Mouse (Mus musculus): ENCODE measurements at regions not wholly inside any gene's neighbourhood (a gene's known extent, or its start where the extent isn't known, plus 50 kb on each side); places are given as distances from the start of the nearest gene placed in this dataset.

DNA sequence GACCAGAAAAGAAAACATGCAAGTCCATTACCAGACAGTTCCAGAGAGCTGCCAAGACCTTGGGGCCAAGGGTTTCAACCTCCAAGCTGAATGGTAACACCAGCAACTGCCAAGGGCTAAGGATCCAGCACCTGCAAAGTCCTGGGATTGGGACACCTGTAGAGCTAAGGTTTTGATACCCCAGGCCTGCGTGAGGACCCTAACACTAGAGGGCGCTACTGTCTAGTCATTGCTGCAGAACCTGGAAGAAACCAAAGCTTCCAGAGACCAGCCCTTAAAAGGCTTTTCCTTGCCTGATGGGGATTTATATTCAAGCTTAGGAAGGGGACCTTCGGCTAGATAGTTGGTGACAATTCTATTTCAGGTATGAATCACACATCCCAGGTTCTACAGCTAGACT is 263.6 kb downstream of the Pmp22 start:
- H3K4me2 ChIP-seq: no peak overlapping the region
- no peak for ATAC-seq (replicated peaks; ENCODE audit: insufficient number of reproducible peaks, low FRiP score, low TSS enrichment)
- no peak overlapping the region for H3K27ac ChIP-seq (ENCODE audit: low read depth, low read length)
- H3K9me3 ChIP-seq (replicated peaks; ENCODE audit: control insufficient read depth, low read length): no peaks in the 10 kb centered on the region
- 68% methylated on average over 3 of the region's 3 CpGs for WGBS (ENCODE audit: insufficient replicate concordance)
- no peaks in the 10 kb centered on the region for H3K36me3 ChIP-seq (ENCODE audit: control insufficient read depth, insufficient read depth, low read length)
- no peaks in the 10 kb centered on the region for H3K27me3 ChIP-seq (ENCODE audit: control insufficient read depth, insufficient read depth, low read length)
- no peak overlapping the region for H3K4me3 ChIP-seq (ENCODE audit: low read depth, low read length)
- no peaks in the 10 kb centered on the region for H3K4me1 ChIP-seq (ENCODE audit: control insufficient read depth, insufficient read depth, low read length)
- H3K9ac ChIP-seq (ENCODE audit: low read depth, low read length): no peak overlapping the region

DNA sequence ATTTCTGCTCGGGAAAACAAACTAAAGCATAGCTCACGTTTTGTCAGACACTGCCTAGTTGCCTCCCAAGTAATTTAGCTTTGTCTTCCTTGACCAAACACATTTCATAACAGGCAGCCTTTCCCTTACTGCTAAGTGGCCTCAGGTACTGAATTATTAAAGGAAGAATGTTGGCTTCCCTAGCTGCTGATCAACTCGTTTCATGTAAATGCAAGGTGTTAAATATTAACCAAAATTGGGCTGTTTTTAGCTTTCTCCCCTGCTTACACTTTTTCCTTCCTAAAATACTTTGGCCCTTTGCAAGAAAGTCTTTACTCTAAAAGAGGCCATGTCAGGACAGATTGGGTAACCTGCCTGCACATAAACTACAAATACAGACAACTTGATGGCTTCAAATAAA is 265.4 kb downstream of the Pmp22 start:
- no peak overlapping the region for H3K4me3 ChIP-seq (ENCODE audit: low read depth, low read length)
- H3K4me2 ChIP-seq: no peak overlapping the region
- no peaks in the 10 kb centered on the region for H3K9me3 ChIP-seq (replicated peaks; ENCODE audit: control insufficient read depth, low read length)
- no peaks in the 10 kb centered on the region for H3K36me3 ChIP-seq (ENCODE audit: control insufficient read depth, insufficient read depth, low read length)
- H3K9ac ChIP-seq (ENCODE audit: low read depth, low read length): no peak overlapping the region
- no peak for ATAC-seq (replicated peaks; ENCODE audit: insufficient number of reproducible peaks, low FRiP score, low TSS enrichment)
- H3K27me3 ChIP-seq (ENCODE audit: control insufficient read depth, insufficient read depth, low read length): no peaks in the 10 kb centered on the region
- no peaks in the 10 kb centered on the region for H3K4me1 ChIP-seq (ENCODE audit: control insufficient read depth, insufficient read depth, low read length)
- 58% methylated on average over 3 of the region's 3 CpGs for WGBS (ENCODE audit: insufficient replicate concordance)
- no peak overlapping the region for H3K27ac ChIP-seq (ENCODE audit: low read depth, low read length)

DNA sequence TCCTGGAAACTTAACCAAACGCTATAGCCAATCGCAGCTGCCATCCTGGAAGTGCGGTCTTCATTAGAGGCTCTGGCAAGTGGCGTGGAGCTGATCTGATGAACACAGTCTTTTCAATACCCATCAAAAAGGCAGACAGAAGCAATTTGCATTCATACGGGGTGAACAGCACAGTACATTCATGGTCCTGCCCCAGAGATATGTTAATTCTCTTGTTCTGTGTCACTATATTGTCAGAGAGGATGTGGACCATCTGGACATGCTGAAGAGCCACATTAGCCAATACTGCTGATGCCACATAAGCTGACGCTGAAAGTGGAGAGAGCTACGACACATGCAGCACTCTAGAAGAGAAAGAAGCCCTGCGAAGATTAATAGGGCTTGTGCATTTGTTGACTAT is 267.6 kb downstream of the Pmp22 start:
- no peak overlapping the region for H3K4me3 ChIP-seq (ENCODE audit: low read depth, low read length)
- H3K36me3 ChIP-seq (ENCODE audit: control insufficient read depth, insufficient read depth, low read length): no peaks in the 10 kb centered on the region
- WGBS (ENCODE audit: insufficient replicate concordance): 81% methylated on average over 8 of the region's 8 CpGs
- H3K4me1 ChIP-seq (ENCODE audit: control insufficient read depth, insufficient read depth, low read length): no peaks in the 10 kb centered on the region
- no peak overlapping the region for H3K4me2 ChIP-seq
- no peak for ATAC-seq (replicated peaks; ENCODE audit: insufficient number of reproducible peaks, low FRiP score, low TSS enrichment)
- H3K9me3 ChIP-seq (replicated peaks; ENCODE audit: control insufficient read depth, low read length): no peaks in the 10 kb centered on the region
- H3K27me3 ChIP-seq (ENCODE audit: control insufficient read depth, insufficient read depth, low read length): no peaks in the 10 kb centered on the region
- H3K27ac ChIP-seq (ENCODE audit: low read depth, low read length): no peak overlapping the region
- H3K9ac ChIP-seq (ENCODE audit: low read depth, low read length): no peak overlapping the region

DNA sequence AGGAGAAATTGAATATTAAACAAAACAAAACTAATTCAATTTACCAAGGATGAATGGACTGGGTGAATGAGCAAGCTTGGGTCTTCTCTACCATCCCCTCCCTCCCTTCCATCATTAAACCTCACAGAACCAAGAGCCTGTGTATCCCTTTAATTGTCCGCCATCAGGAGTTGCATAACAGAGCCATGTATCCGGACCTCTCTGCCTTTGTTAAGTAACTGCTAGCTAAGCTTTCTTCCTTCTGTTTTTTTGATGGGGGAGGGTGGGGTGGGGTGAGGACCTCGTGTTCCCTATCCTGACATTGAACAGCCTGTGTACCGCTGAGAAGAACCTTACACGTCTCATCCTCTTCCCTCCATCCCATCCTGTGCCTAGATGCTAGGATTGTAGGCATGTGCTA is 274.0 kb downstream of the Pmp22 start:
- Histone ChIP-seq H3K27ac (ENCODE audit: low read depth, low read length) (no peak overlapping the region), H3K4me2 (no peak overlapping the region), H3K4me3 (ENCODE audit: low read depth, low read length) (no peak overlapping the region), H3K36me3 (ENCODE audit: control insufficient read depth, insufficient read depth, low read length) (no peaks in the 10 kb centered on the region), H3K9ac (ENCODE audit: low read depth, low read length) (no peak overlapping the region), H3K9me3 (replicated peaks; ENCODE audit: control insufficient read depth, low read length) (no peaks in the 10 kb centered on the region), H3K4me1 (ENCODE audit: control insufficient read depth, insufficient read depth, low read length) (no peaks in the 10 kb centered on the region), H3K27me3 (ENCODE audit: control insufficient read depth, insufficient read depth, low read length) (no peaks in the 10 kb centered on the region)
- ATAC-seq (replicated peaks; ENCODE audit: insufficient number of reproducible peaks, low FRiP score, low TSS enrichment): no peak
- 64% methylated on average over 5 of the region's 5 CpGs for WGBS (ENCODE audit: insufficient replicate concordance)

DNA sequence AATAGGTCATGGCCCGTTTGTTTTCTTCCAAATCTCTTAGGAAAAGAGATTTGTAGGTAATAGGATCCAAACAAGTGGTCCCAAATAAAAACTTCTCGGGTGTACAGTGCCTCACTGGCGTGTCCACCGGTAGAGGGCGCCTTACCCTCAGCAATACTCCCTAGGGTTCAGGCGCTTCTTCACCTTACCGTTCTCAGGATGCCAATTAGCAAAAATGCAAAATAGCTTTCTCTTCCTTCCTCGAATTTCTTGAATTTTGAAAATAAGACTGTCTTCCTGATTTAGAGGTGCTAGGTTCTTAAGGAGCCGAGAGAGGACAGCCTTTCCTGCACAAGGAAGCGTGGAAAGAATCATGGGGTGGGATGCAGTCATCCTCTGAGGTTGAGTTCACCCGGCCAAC is 275.9 kb downstream of the Pmp22 start:
- ATAC-seq (replicated peaks; ENCODE audit: insufficient number of reproducible peaks, low FRiP score, low TSS enrichment): no peak
- 17% methylated on average over 11 of the region's 11 CpGs for WGBS (ENCODE audit: insufficient replicate concordance)
- Histone ChIP-seq H3K4me2 (no peak overlapping the region), H3K9me3 (replicated peaks; ENCODE audit: control insufficient read depth, low read length) (no peaks in the 10 kb centered on the region), H3K4me1 (ENCODE audit: control insufficient read depth, insufficient read depth, low read length) (no peaks in the 10 kb centered on the region), H3K36me3 (ENCODE audit: control insufficient read depth, insufficient read depth, low read length) (no peaks in the 10 kb centered on the region), H3K27ac (ENCODE audit: low read depth, low read length) (no peak overlapping the region), H3K9ac (ENCODE audit: low read depth, low read length) (no peak overlapping the region), H3K27me3 (ENCODE audit: control insufficient read depth, insufficient read depth, low read length) (no peaks in the 10 kb centered on the region), H3K4me3 (ENCODE audit: low read depth, low read length) (no peak overlapping the region)

DNA sequence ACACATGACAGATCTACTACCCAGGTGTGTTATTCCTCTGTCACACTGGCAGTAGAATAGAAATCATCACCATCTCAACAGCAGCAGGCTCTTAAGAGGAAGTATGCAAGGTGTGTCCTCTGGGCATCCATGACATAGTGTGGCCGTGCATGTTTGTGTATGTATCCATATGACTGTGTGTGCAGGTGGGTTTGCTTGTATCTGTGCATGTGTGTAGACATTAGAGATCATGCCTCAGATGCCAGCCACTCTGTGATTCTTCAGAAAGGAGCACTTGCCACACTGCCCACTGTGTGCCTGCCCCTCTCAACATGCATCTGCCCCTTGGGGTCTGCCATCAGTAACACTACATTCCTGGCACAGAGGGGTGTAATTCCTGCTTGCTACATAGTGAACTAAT is 280.6 kb downstream of the Pmp22 start:
- ATAC-seq (replicated peaks; ENCODE audit: insufficient number of reproducible peaks, low FRiP score, low TSS enrichment): no peak
- Histone ChIP-seq H3K4me3 (ENCODE audit: low read depth, low read length) (no peak overlapping the region), H3K9me3 (replicated peaks; ENCODE audit: control insufficient read depth, low read length) (no peaks in the 10 kb centered on the region), H3K4me1 (ENCODE audit: control insufficient read depth, insufficient read depth, low read length) (peaks cover 11% of the 10 kb centered on the region), H3K27me3 (ENCODE audit: control insufficient read depth, insufficient read depth, low read length) (no peaks in the 10 kb centered on the region), H3K4me2 (no peak overlapping the region), H3K9ac (ENCODE audit: low read depth, low read length) (no peak overlapping the region), H3K27ac (ENCODE audit: low read depth, low read length) (no peak overlapping the region), H3K36me3 (ENCODE audit: control insufficient read depth, insufficient read depth, low read length) (no peaks in the 10 kb centered on the region)
- 80% methylated on average over 1 of the region's 1 CpGs for WGBS (ENCODE audit: insufficient replicate concordance)

DNA sequence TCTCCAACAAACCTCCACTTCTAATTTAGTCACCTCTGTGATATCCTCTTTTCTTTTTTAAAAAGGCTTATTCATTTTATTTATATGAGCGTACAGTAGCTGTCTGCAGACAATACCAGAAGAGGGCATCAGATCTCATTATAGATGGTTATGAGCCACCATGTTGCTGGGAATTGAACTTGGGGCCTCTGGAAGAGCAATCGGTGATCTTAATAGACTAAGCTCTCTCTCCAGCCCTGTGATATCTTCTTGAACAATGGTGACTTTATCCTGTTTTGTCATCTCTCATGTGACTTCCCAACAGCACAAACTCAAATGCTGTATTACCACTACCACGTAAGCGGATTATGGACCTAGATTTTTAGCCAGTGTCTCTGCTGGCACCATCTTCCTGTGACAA is 282.1 kb downstream of the Pmp22 start:
- no peak overlapping the region for H3K27ac ChIP-seq (ENCODE audit: low read depth, low read length)
- 92% methylated on average over 4 of the region's 4 CpGs for WGBS (ENCODE audit: insufficient replicate concordance)
- no peaks in the 10 kb centered on the region for H3K9me3 ChIP-seq (replicated peaks; ENCODE audit: control insufficient read depth, low read length)
- H3K36me3 ChIP-seq (ENCODE audit: control insufficient read depth, insufficient read depth, low read length): no peaks in the 10 kb centered on the region
- H3K27me3 ChIP-seq (ENCODE audit: control insufficient read depth, insufficient read depth, low read length): no peaks in the 10 kb centered on the region
- H3K4me2 ChIP-seq: no peak overlapping the region
- no peak for ATAC-seq (replicated peaks; ENCODE audit: insufficient number of reproducible peaks, low FRiP score, low TSS enrichment)
- H3K4me3 ChIP-seq (ENCODE audit: low read depth, low read length): no peak overlapping the region
- peaks cover 11% of the 10 kb centered on the region for H3K4me1 ChIP-seq (ENCODE audit: control insufficient read depth, insufficient read depth, low read length)
- no peak overlapping the region for H3K9ac ChIP-seq (ENCODE audit: low read depth, low read length)

DNA sequence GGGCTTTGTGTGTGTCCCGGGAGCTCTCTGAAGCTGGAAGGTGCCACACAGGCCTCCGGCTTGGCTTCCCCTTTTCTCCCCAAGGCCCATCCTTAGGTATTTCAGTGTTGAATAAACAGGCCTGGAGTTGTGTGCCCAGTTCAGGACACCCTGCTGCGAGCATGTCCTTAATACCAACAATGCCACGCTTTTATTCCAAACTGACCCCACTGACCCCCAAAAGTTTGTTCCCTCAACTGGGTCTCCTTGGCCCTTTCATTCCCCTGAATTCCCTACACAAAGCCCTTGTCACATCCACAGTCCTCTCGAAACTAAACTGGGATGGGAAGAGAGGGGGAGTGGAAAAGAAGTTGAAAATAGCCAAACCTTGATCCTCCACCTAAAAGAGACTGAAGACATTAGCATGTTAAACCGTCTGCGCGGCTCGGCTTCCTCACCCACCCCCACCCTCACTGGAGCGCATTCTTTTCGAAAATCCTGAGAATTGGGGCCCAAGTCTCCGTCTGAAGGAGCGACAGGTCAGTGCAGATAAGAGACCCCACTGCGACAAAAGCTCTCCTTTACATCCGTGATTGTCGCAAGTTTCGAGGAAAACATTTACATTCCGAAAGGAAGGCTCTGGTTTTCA is 283.7 kb downstream of the Pmp22 start:
- WGBS (ENCODE audit: insufficient replicate concordance): 6% methylated on average over 18 of the region's 18 CpGs
- peaks cover 11% of the 10 kb centered on the region for H3K4me1 ChIP-seq (ENCODE audit: control insufficient read depth, insufficient read depth, low read length)
- no peaks in the 10 kb centered on the region for H3K27me3 ChIP-seq (ENCODE audit: control insufficient read depth, insufficient read depth, low read length)
- H3K9ac ChIP-seq (ENCODE audit: low read depth, low read length): 0 out of 2 replicates have a peak overlapping the region, but pooled peaks have one; percentile 5
- no peak for ATAC-seq (replicated peaks; ENCODE audit: insufficient number of reproducible peaks, low FRiP score, low TSS enrichment)
- 0 out of 2 replicates have a peak overlapping the region, but pooled peaks have one; percentile 35 for H3K27ac ChIP-seq (ENCODE audit: low read depth, low read length)
- no peaks in the 10 kb centered on the region for H3K9me3 ChIP-seq (replicated peaks; ENCODE audit: control insufficient read depth, low read length)
- H3K36me3 ChIP-seq (ENCODE audit: control insufficient read depth, insufficient read depth, low read length): no peaks in the 10 kb centered on the region
- peak overlapping the region; percentile 71 for H3K4me2 ChIP-seq
- H3K4me3 ChIP-seq (ENCODE audit: low read depth, low read length): peak overlapping the region; percentile 40

DNA sequence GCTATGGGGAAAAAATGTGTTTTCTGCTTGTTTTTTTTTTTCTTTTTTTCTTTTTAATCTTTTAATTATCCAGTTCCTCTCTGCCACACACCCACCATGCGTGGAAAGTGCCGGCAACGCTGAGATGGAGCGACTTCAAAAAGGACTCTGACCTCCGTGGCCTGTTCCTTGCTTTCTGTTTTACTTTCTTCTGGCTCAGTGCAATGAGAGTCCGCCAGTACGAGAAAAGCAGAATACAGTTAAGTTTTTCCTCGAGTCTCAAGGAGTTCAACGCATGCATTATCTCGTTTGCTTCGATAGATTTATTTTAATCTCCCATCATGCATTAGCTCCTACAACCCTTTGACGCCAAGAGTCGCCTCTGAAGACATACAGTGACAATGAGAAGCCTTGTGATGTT is 284.3 kb downstream of the Pmp22 start:
- Histone ChIP-seq H3K4me2 (peak overlapping the region; percentile 71), H3K36me3 (ENCODE audit: control insufficient read depth, insufficient read depth, low read length) (no peaks in the 10 kb centered on the region), H3K27me3 (ENCODE audit: control insufficient read depth, insufficient read depth, low read length) (no peaks in the 10 kb centered on the region), H3K9ac (ENCODE audit: low read depth, low read length) (no peak overlapping the region), H3K4me1 (ENCODE audit: control insufficient read depth, insufficient read depth, low read length) (peaks cover 11% of the 10 kb centered on the region), H3K9me3 (replicated peaks; ENCODE audit: control insufficient read depth, low read length) (no peaks in the 10 kb centered on the region), H3K27ac (ENCODE audit: low read depth, low read length) (no peak overlapping the region), H3K4me3 (ENCODE audit: low read depth, low read length) (peak overlapping the region; percentile 40)
- ATAC-seq (replicated peaks; ENCODE audit: insufficient number of reproducible peaks, low FRiP score, low TSS enrichment): no peak
- WGBS (ENCODE audit: insufficient replicate concordance): 18% methylated on average over 13 of the region's 13 CpGs

Data from heart, embryonic 11.5 days (tissue).